Mouse (Mus musculus): ENCODE data around the gene 4921536K21Rik.

GRCm38 (mm10) chr11:3931511-3932211, 36.8 kb upstream of the 4921536K21Rik start, which contains the start of gene Tcn2:
- no peak for TF ChIP-seq POLR2A (IDR thresholded peaks at IDR 0.05; ENCODE audit: borderline replicate concordance, control insufficient read depth, low read depth, low read length)
- no peak for TF ChIP-seq CTCF (IDR thresholded peaks at IDR 0.05; ENCODE audit: control insufficient read depth, insufficient read depth, low read length)
